Comparison of ENCODE assay signal across 14 mouse cellular contexts in genomic region chr3:67343004-67343662, GRCm38 (mm10). TPM values are rescaled to one million over a fixed set of nuclear protein-coding genes. Genes with fewer than 3 reads are reported as not detected.
DNase-seq lines count a peak whose midpoint lies in the region; ATAC-seq and TF ChIP-seq lines count a peak whose summit lies in the region.
"Had no signal": no experiment of that assay in that cellular context is flagged by ENCODE, and none has a peak within 500 bp of the region (broad histone marks: within the 10 kb centered on the region; RNA-seq: fewer than 3 reads in every experiment).

No protein-coding gene starts in this region.

- no peak overlapping the region for H3K4me3 ChIP-seq in forebrain, postnatal 0 days (ENCODE audit: low read depth, low read length)
- no peak overlapping the region for H3K4me3 ChIP-seq in forebrain, embryonic 16.5 days (replicated peaks; ENCODE audit: low read length)
- H3K4me3 ChIP-seq in liver, postnatal 0 days (ENCODE audit: low read depth, low read length), result no peak overlapping the region
- H3K4me3 ChIP-seq in liver, embryonic 12.5 days, result no peak overlapping the region
- H3K4me3 ChIP-seq: embryonic facial prominence, embryonic 12.5 days; megakaryocyte, embryonic 14.5 days had no signal

- no peaks in the 10 kb centered on the region for H3K36me3 ChIP-seq in forebrain, postnatal 0 days (ENCODE audit: insufficient read depth)
- H3K36me3 ChIP-seq in forebrain, embryonic 16.5 days (ENCODE audit: control insufficient read depth, insufficient read depth), result no peaks in the 10 kb centered on the region
- H3K36me3 ChIP-seq in liver, postnatal 0 days (replicated peaks; ENCODE audit: insufficient read depth, low read length), result no peaks in the 10 kb centered on the region
- no peaks in the 10 kb centered on the region for H3K36me3 ChIP-seq in liver, embryonic 12.5 days
- H3K36me3 ChIP-seq: embryonic facial prominence, embryonic 12.5 days had no signal

- H3K9ac ChIP-seq in forebrain, postnatal 0 days, result no peak overlapping the region
- no peak overlapping the region for H3K9ac ChIP-seq in forebrain, embryonic 16.5 days (replicated peaks; ENCODE audit: low read depth, low read length)
- H3K9ac ChIP-seq in liver, postnatal 0 days (replicated peaks), result no peak overlapping the region
- no peak overlapping the region for H3K9ac ChIP-seq in liver, embryonic 12.5 days
- H3K9ac ChIP-seq: embryonic facial prominence, embryonic 12.5 days had no signal

- TF ChIP-seq EP300 in liver, postnatal 0 days (IDR thresholded peaks at IDR 0.05; ENCODE audit: low read depth), result no peak

- no peak overlapping the region for H3K27ac ChIP-seq in forebrain, postnatal 0 days (ENCODE audit: low read depth, low read length)
- no peak overlapping the region for H3K27ac ChIP-seq in forebrain, embryonic 16.5 days (ENCODE audit: low read length)
- H3K27ac ChIP-seq in liver, postnatal 0 days (ENCODE audit: low read depth), result no peak overlapping the region
- H3K27ac ChIP-seq in liver, embryonic 12.5 days, result no peak overlapping the region
- H3K27ac ChIP-seq: embryonic facial prominence, embryonic 12.5 days had no signal

- DNase-seq in forebrain, postnatal 0 days, result peak; percentile 45
- no peak for DNase-seq in liver, postnatal 0 days
- DNase-seq in embryo, embryonic 11 days, result peak; percentile 71
- DNase-seq in retina, embryonic 14.5 days (ENCODE audit: low spot score), result peak; percentile 49
- DNase-seq in T-cell, adult 2 months (ENCODE audit: low spot score), result no peak
- DNase-seq in cerebellum, adult 8-10 months, result no peak
- DNase-seq: adrenal gland, postnatal 10 days; gastrocnemius, postnatal 36 days had no signal

- H3K9me3 ChIP-seq in forebrain, postnatal 0 days (ENCODE audit: low read length), result no peaks in the 10 kb centered on the region
- H3K9me3 ChIP-seq in forebrain, embryonic 16.5 days (ENCODE audit: control insufficient read depth, low read length), result no peaks in the 10 kb centered on the region
- H3K9me3 ChIP-seq in liver, postnatal 0 days (ENCODE audit: low read length), result no peaks in the 10 kb centered on the region
- no peaks in the 10 kb centered on the region for H3K9me3 ChIP-seq in liver, embryonic 12.5 days (replicated peaks)
- H3K9me3 ChIP-seq: embryonic facial prominence, embryonic 12.5 days; megakaryocyte, embryonic 14.5 days had no signal

- no peaks in the 10 kb centered on the region for H3K27me3 ChIP-seq in forebrain, postnatal 0 days (ENCODE audit: insufficient read depth, low read length)
- no peaks in the 10 kb centered on the region for H3K27me3 ChIP-seq in forebrain, embryonic 16.5 days (replicated peaks; ENCODE audit: control insufficient read depth, insufficient read depth, low read length)
- H3K27me3 ChIP-seq in liver, postnatal 0 days (ENCODE audit: insufficient read depth, low read length), result no peaks in the 10 kb centered on the region
- H3K27me3 ChIP-seq in liver, embryonic 12.5 days (replicated peaks), result no peaks in the 10 kb centered on the region
- H3K27me3 ChIP-seq: embryonic facial prominence, embryonic 12.5 days; megakaryocyte, embryonic 14.5 days had no signal

- H3K4me1 ChIP-seq in forebrain, postnatal 0 days (ENCODE audit: insufficient read depth), result no peaks in the 10 kb centered on the region
- H3K4me1 ChIP-seq in forebrain, embryonic 16.5 days (replicated peaks; ENCODE audit: control insufficient read depth, insufficient read depth, low read length), result peaks cover 7% of the 10 kb centered on the region; the same call in 1 of the 2 replicates
- H3K4me1 ChIP-seq in liver, postnatal 0 days (ENCODE audit: insufficient read depth), result no peaks in the 10 kb centered on the region
- no peaks in the 10 kb centered on the region for H3K4me1 ChIP-seq in liver, embryonic 12.5 days
- H3K4me1 ChIP-seq: embryonic facial prominence, embryonic 12.5 days; megakaryocyte, embryonic 14.5 days had no signal

- ATAC-seq in forebrain, postnatal 0 days, result no peak
- no peak for ATAC-seq in forebrain, embryonic 16.5 days
- ATAC-seq in liver, postnatal 0 days, result no peak
- ATAC-seq in liver, embryonic 12.5 days, result no peak
- ATAC-seq: CD4-positive, CD25-positive, alpha-beta regulatory T cell, adult 4 months had no signal

- H3K4me2 ChIP-seq in forebrain, postnatal 0 days (ENCODE audit: low read depth), result no peak overlapping the region
- no peak overlapping the region for H3K4me2 ChIP-seq in forebrain, embryonic 16.5 days (ENCODE audit: low read length)
- H3K4me2 ChIP-seq in liver, postnatal 0 days (ENCODE audit: low read depth, low read length), result no peak overlapping the region
- no peak overlapping the region for H3K4me2 ChIP-seq in liver, embryonic 12.5 days
- H3K4me2 ChIP-seq: embryonic facial prominence, embryonic 12.5 days had no signal

- peak; percentile 68 for TF ChIP-seq CTCF in forebrain, postnatal 0 days (IDR thresholded peaks at IDR 0.05; ENCODE audit: low read depth)
- TF ChIP-seq CTCF in liver, postnatal 0 days (IDR thresholded peaks at IDR 0.05; ENCODE audit: low read depth), result peak; percentile 63

- 59% methylated on average over 5 of the region's 5 CpGs for WGBS in forebrain, postnatal 0 days
- WGBS in forebrain, embryonic 16.5 days, result 61% methylated on average over 5 of the region's 5 CpGs
- 61% methylated on average over 5 of the region's 5 CpGs for WGBS in liver, postnatal 0 days (ENCODE audit: insufficient replicate concordance)
- WGBS in liver, embryonic 12.5 days (ENCODE audit: insufficient replicate concordance), result 53% methylated on average over 5 of the region's 5 CpGs

RNA-seq across cellular contexts. Expression of gene Mlf1, which starts 30.8 kb away (rescaled TPM):
- 12.2 and 13.7 TPM in 2 replicates for total RNA-seq in forebrain, postnatal 0 days (2014; rRNA removed)
- 19.5 and 21.1 TPM in 2 replicates for polyA plus RNA-seq in forebrain, postnatal 0 days (2015; fragmentation: Nextera tagmentation; extraction: Ambion mirVana)
- 14.2 and 14.3 TPM in 2 replicates for polyA plus RNA-seq in forebrain, embryonic 16.5 days (2015; fragmentation: Nextera tagmentation; extraction: Ambion mirVana)
- polyA plus RNA-seq in liver, postnatal 0 days (2015; fragmentation: Nextera tagmentation; extraction: Ambion mirVana), result 1.2 and 4.0 TPM in 2 replicates
- polyA plus RNA-seq in liver, embryonic 12.5 days (2016; fragmentation: Nextera tagmentation; extraction: Ambion mirVana), result 2.5 and 2.6 TPM in 2 replicates

RNA-seq across cellular contexts. Expression of gene Gm17402, which starts 31.8 kb away (rescaled TPM):
- not detected in 2 replicates for total RNA-seq in forebrain, postnatal 0 days (2014; rRNA removed)
- not detected in 2 replicates for polyA plus RNA-seq in forebrain, postnatal 0 days (2015; fragmentation: Nextera tagmentation; extraction: Ambion mirVana)
- polyA plus RNA-seq in forebrain, embryonic 16.5 days (2015; fragmentation: Nextera tagmentation; extraction: Ambion mirVana), result not detected in 2 replicates
- not detected in 2 replicates for polyA plus RNA-seq in liver, postnatal 0 days (2015; fragmentation: Nextera tagmentation; extraction: Ambion mirVana)
- polyA plus RNA-seq in liver, embryonic 12.5 days (2016; fragmentation: Nextera tagmentation; extraction: Ambion mirVana), result not detected in 2 replicates
- total RNA-seq: adrenal gland, postnatal 10 days; gastrocnemius, postnatal 36 days; left cerebral cortex, postnatal 36 days had no signal
- polyA plus RNA-seq: CD4-positive, CD25-positive, alpha-beta regulatory T cell, adult 4 months; embryonic facial prominence, embryonic 12.5 days had no signal

Comparison
In these comparisons a context has a peak if more than half of its experiments do, and no peak if none do; other contexts are left out.
1. DNase-seq: peak in forebrain, postnatal 0 days (single experiment), embryo, embryonic 11 days (single experiment) and retina, embryonic 14.5 days (single experiment); none in liver, postnatal 0 days (single experiment), T-cell, adult 2 months (single experiment) and cerebellum, adult 8-10 months (single experiment).